Mouse (Mus musculus): ENCODE measurements around the gene Olfr195. TPM values are rescaled to one million over a fixed set of nuclear protein-coding genes. Genes with fewer than 3 reads are reported as not detected.

Gene Olfr195
- polyA plus RNA-seq, 1 experiment from 2014 or later: not detected

Other genes starting within 250 kb of the Olfr195 start
- not detected in 2 replicates for gene Olfr181, start 218.3 kb upstream of the Olfr195 start, polyA plus RNA-seq (2014; fragmentation: Nextera tagmentation; extraction: Ambion mirVana)
- not detected in 2 replicates for gene Olfr180, start 217.7 kb upstream of the Olfr195 start, polyA plus RNA-seq (2014; fragmentation: Nextera tagmentation; extraction: Ambion mirVana)
- gene Olfr183, start 151.7 kb upstream of the Olfr195 start, polyA plus RNA-seq (2014; fragmentation: Nextera tagmentation; extraction: Ambion mirVana): not detected in 2 replicates
- not detected in 2 replicates for gene Olfr186, start 116.8 kb upstream of the Olfr195 start, polyA plus RNA-seq (2014; fragmentation: Nextera tagmentation; extraction: Ambion mirVana)
- not detected in 2 replicates for gene Olfr187, start 107.3 kb upstream of the Olfr195 start, polyA plus RNA-seq (2014; fragmentation: Nextera tagmentation; extraction: Ambion mirVana)
- not detected in 2 replicates for gene Olfr190, start 69.0 kb upstream of the Olfr195 start, polyA plus RNA-seq (2014; fragmentation: Nextera tagmentation; extraction: Ambion mirVana)
- gene Olfr191, start 57.2 kb upstream of the Olfr195 start, polyA plus RNA-seq (2014; fragmentation: Nextera tagmentation; extraction: Ambion mirVana): not detected in 2 replicates
- gene Olfr193, start 35.2 kb upstream of the Olfr195 start, polyA plus RNA-seq (2014; fragmentation: Nextera tagmentation; extraction: Ambion mirVana): not detected in 2 replicates
- gene Olfr194, start 26.0 kb upstream of the Olfr195 start, polyA plus RNA-seq (2014; fragmentation: Nextera tagmentation; extraction: Ambion mirVana): not detected in 2 replicates
- not detected in 2 replicates for gene Olfr196, start 23.4 kb downstream of the Olfr195 start, polyA plus RNA-seq (2014; fragmentation: Nextera tagmentation; extraction: Ambion mirVana)
- not detected in 2 replicates for gene Olfr198, start 56.5 kb downstream of the Olfr195 start, polyA plus RNA-seq (2014; fragmentation: Nextera tagmentation; extraction: Ambion mirVana)
- not detected in 2 replicates for gene Olfr199, start 72.7 kb downstream of the Olfr195 start, polyA plus RNA-seq (2014; fragmentation: Nextera tagmentation; extraction: Ambion mirVana)
- not detected in 2 replicates for gene Olfr201, start 125.6 kb downstream of the Olfr195 start, polyA plus RNA-seq (2014; fragmentation: Nextera tagmentation; extraction: Ambion mirVana)
- not detected in 2 replicates for gene Olfr202, start 139.7 kb downstream of the Olfr195 start, polyA plus RNA-seq (2014; fragmentation: Nextera tagmentation; extraction: Ambion mirVana)
- not detected in 2 replicates for gene Olfr203, start 151.8 kb downstream of the Olfr195 start, polyA plus RNA-seq (2014; fragmentation: Nextera tagmentation; extraction: Ambion mirVana)
- gene Olfr204, start 171.2 kb downstream of the Olfr195 start, polyA plus RNA-seq (2014; fragmentation: Nextera tagmentation; extraction: Ambion mirVana): not detected in 2 replicates
- gene Olfr205, start 184.1 kb downstream of the Olfr195 start, polyA plus RNA-seq (2014; fragmentation: Nextera tagmentation; extraction: Ambion mirVana): not detected in 2 replicates
- gene Olfr206, start 202.2 kb downstream of the Olfr195 start, polyA plus RNA-seq (2014; fragmentation: Nextera tagmentation; extraction: Ambion mirVana): not detected in 2 replicates
- not detected in 2 replicates for gene Olfr209, start 216.9 kb downstream of the Olfr195 start, polyA plus RNA-seq (2014; fragmentation: Nextera tagmentation; extraction: Ambion mirVana)

All from heart, embryonic 11.5 days (tissue).